8 mouse cellular contexts compared by ENCODE assay signal in the genomic region with DNA sequence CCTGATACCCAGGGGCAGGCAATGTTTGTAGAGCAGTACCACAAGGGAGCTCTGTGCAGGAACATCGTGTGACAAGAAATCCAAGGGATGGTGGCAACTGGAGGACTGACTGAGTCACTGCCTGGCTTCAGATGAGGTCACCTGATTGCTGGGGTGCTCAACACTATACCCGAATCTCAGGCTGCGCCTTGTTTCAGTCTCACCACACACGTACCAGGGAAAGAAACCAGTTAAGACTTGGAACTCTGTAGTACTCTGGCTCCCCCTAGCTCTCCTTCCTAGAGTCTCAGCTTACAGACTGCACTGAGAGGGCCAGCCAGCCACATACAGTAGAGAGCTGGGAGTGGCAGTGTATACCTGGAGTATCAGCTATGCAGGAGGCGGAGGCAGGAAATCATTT. TPM values are rescaled to one million over a fixed set of nuclear protein-coding genes. Genes with fewer than 3 reads are reported as not detected.
A peak's percentile ranks its signal among the peaks of the same experiment; 100 is the strongest.
DNase-seq lines count a peak whose midpoint lies in the region; ATAC-seq lines count a peak whose summit lies in the region.

No protein-coding gene starts in this region.

- peak; percentile 78 for DNase-seq in 3T3-L1 (ENCODE audit: low read depth, low spot score)
- DNase-seq in 416B (ENCODE audit: low read depth), result peak; percentile 83
- DNase-seq in cerebellum, postnatal 10 days, result peak; percentile 69 to 73
- peak; percentile 66 for DNase-seq in layer of hippocampus, adult 9-10 months (ENCODE audit: low spot score)
- DNase-seq in lung, postnatal 25 days (ENCODE audit: low spot score), result peak; percentile 62
- DNase-seq in skeletal muscle tissue, adult 2 months (ENCODE audit: low read depth, low spot score), result peak; percentile 60
- no peak for DNase-seq in testis, postnatal 10 days (ENCODE audit: low spot score)

- ATAC-seq in hematopoietic stem cell, adult 5-6 weeks (replicated peaks in 1 of 2; ENCODE audit: insufficient read depth in 1 of 2, low FRiP score in 2 of 2, low TSS enrichment in 1 of 2, low read depth in 1 of 2, poor library complexity in 2 of 2, severe bottlenecking in 2 of 2), result peak; percentile 68 to 89; a peak in 3 of 4 replicates

RNA-seq across cellular contexts. Expression of a gene that starts 5.9 kb away (rescaled TPM):
- 76.8 and 89.1 TPM in 2 replicates for total RNA-seq in hematopoietic stem cell, adult 5-6 weeks (2017)

RNA-seq across cellular contexts. Expression of a gene that starts 17.0 kb away (rescaled TPM):
- 58.8 and 65.0 TPM in 2 replicates for total RNA-seq in hematopoietic stem cell, adult 5-6 weeks (2017)

RNA-seq across cellular contexts. Expression of a gene that starts 17.2 kb away (rescaled TPM):
- total RNA-seq in hematopoietic stem cell, adult 5-6 weeks (2017), result 0.84 and 1.1 TPM in 2 replicates
